Mouse (Mus musculus): ENCODE data around the gene Ddn.
A peak's percentile ranks its signal among the peaks of the same experiment; 100 is the strongest.
"Not testable (repeated sequence)": the region's sequence is repeated elsewhere in the genome, so short reads cannot be mapped to it uniquely, and the experiment has no call there.

Gene Ddn

DNA sequence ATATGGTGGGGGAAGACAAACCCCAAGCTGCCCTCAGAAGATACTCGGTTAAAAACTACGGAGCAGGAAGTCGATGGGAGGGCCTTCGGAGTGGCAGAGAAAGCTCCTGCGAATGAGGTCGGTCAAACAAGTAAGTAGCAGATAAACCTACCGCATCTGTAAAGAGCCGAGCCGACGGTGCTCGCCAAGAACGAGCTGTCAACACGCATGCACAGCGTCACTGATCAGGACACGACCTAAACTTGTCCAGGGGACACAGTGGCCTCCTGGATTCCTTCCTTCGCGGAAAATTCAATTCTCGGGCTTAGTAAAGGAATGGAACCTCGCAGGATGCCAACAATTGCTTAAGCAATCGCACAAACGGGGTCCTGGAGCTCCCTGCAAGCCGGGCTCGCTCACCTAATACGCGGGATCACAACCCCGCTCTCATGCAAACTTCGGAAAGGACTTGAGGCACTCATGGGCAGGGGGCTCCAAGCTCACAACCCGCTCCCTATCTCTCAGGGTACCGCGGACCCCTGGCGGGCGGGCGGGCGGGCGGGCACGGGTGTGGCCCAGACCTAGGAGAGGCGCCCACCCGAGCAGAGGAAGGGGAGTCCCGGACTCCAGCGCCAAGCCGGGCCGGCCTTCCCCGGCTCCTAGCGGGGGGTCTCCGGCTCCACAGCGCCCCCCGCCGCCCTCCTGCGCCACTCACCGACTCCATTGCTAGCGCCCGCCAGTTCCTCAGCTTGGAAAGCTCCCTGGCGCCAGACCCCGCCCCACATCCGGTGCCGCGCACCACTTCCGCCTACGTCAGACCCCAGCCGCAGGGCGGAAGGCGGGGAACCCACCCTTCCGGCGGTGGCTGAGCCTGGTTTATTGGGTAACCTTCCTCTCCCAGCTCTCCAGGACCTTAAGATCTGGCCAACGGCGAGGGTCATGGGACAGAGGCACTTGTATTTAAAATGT lies 21.7 kb upstream of the Ddn start, which contains the start of gene Prkag1:
Gene Prkag1 (minus strand): TSS at position 786 of the 948 bp plus-strand sequence.
- peak; percentile 97 for DNase-seq (ENCODE audit: low spot score)

GRCm38 (mm10) chr15:98827611-98828011 lies 18.3 kb upstream of the Ddn start:
- no peak for DNase-seq (ENCODE audit: low spot score)

GRCm38 (mm10) chr15:98823434-98823833 lies 14.1 kb upstream of the Ddn start:
- no peak for DNase-seq (ENCODE audit: low spot score)

GRCm38 (mm10) chr15:98822147-98822546 lies 12.9 kb upstream of the Ddn start:
- no peak for DNase-seq (ENCODE audit: low spot score)

DNA sequence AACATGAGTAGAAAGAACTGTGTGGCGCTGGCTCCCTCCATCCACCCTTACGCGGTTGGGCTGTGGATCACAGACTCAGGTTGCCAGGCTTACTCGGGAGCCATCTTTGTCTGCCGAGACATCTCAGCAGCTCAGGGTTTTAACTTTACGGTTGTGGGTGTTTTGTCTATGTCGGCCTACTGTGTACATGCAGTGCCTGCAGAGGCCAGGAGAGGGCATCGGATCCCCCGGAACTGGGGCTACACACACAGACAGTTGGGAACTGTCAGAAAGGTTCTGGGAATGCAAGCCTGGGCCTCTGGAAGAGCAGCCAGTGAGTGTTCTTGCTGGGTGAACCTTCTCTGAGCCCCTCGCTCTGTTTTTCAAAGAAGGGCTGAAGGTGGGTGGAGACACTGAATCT lies 12.1 kb upstream of the Ddn start:
- peak; percentile 31 for DNase-seq (ENCODE audit: low spot score)

GRCm38 (mm10) chr15:98820937-98821336 lies 11.6 kb upstream of the Ddn start:
- DNase-seq (ENCODE audit: low spot score), result no peak

GRCm38 (mm10) chr15:98818171-98818570 lies 8.9 kb upstream of the Ddn start:
- no peak for DNase-seq (ENCODE audit: low spot score)

DNA sequence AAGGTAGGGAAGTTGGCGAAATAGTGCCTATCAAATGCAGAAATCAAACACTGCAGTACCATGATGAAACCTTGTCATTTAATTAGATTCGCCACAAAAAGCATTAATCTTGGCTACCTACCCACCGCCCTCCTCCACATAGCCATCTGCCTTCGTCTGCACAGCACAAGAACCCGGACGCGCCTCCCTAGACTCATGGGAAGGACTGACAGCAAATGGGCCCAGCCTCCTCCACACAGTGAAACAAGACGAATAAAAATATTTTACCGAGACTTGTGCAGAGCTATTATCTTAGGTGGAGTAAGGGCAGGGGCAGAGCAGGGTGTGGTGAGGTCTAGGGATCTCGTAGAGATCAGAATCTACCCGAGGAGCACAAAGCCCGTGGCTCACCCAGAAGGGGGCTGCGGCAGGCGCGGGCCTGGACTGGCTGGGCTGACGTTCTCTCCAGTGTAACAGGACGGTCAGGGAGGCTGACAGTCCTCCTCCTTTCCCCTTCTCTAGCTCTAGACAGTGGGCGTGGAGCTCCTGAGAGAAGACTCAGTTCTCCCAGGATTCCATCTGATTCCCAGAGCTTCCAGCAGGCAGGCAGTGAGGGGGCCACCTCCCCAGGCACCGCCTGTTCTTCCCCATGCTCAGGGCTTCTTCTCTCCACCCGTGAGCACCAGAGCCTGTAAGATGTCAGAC lies 3.6 kb upstream of the Ddn start:
- no peak for DNase-seq (ENCODE audit: low spot score)

DNA sequence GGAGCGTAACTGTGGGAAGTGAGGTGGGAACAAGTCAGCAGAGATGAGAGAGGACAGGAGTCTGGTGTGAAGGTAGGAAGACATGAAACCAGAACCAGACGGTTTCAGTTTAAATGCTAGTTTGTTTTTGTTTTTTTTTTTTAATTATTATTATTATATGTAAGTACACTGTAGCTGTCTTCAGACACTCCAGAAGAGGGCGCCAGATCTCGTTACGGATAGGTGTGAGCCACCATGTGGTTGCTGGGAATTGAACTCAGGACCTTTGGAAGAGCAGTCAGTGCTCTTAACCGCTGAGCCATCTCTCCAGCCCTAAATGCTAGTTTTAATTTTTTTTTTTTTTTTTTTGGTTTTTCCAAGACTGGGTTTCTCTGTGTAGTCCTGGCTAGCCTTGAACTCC lies 922 bp upstream of the Ddn start:
- not testable (repeated sequence) for DNase-seq (ENCODE audit: low spot score)

GRCm38 (mm10) chr15:98808651-98809134 lies 597 bp downstream of the Ddn start:
- DNase-seq (ENCODE audit: low spot score), result no peak

- no peak for DNase-seq (ENCODE audit: low spot score)
These were observed 1.2 kb downstream of the Ddn start for GRCm38 (mm10) chr15:98807895-98808650.

DNA sequence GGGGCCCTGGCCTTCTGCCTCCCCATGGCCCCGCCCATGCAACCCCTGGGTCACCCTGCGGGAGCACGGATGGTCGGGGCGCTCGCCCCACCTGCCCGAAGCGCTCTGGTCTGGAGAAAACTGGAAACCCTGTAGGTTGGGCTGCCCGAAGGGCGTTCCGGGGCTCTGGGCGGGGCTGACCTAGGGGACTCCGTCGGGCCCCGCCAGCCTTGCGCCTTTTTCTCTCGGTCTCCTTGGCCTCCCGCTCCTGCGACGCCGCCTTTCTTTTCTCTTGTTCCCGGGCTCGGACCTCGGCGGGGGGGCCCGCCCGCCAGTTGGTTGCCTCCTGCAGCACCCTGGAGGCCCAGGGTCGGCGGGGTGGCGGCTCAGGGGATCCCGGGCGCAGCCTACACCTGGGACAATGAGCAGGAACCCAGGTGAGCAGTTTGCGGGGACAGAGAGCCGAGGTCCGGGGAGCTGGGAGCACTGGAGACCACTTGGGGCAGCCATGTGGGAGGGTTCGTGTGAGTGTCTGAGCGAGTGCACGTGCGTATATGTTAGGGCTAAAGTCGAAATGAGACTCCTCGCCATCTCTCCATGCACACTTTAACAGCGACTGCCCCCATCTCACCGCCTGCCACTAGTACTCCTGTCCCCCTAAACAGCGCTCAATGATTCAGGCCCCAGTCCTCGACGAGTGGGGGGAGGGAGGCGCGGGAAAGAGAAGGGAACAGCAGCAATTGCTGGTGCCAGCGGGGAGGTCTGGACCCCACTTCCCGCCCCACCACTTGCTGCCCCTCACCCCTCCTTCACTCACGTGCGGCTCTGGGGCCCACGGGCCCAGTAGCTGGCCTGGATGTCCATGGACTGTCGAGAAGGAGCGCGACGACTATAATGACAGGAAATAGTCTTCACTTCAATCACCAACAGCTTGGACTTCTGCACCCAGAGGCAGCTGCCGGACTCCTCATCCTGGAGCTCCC lies 2.2 kb downstream of the Ddn start:
- DNase-seq (ENCODE audit: low spot score), result no peak

DNA sequence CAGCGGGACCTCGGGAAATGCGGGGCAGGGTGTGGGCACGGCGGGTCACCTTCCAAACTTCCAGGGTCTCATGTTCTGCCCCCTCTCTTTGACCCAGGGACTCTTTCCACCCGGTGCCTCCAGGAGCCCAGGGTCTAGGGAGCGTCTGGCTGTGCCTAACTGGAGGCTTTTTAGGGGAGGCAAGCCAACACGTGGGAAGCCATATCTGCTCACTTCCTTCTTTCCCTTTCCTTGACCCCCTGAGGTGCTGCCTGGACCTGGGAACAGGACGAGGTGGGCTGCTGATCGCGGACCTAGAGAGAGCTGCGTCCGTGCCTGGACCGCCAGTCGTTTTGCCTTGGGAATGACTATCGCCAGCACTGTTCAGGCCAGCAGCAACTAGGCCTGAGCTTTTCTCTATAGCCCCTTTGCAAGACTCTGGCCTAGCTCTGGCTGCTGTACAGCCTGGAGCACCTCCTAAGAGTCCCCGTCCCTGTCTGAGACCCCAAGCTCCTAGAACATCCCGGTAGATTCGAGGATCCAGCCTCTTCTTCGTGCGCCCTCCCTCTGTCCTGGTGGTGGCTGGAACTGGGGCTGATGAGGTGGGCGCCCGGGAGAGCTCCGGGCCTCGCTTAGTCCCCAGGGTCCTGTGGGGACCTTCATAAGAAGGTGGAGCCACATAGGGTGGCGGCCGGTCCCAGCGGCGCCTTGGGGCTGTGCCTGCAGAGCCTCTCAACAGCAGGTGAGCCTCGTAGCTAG lies 3.0 kb downstream of the Ddn start:
- DNase-seq (ENCODE audit: low spot score), result no peak

DNA sequence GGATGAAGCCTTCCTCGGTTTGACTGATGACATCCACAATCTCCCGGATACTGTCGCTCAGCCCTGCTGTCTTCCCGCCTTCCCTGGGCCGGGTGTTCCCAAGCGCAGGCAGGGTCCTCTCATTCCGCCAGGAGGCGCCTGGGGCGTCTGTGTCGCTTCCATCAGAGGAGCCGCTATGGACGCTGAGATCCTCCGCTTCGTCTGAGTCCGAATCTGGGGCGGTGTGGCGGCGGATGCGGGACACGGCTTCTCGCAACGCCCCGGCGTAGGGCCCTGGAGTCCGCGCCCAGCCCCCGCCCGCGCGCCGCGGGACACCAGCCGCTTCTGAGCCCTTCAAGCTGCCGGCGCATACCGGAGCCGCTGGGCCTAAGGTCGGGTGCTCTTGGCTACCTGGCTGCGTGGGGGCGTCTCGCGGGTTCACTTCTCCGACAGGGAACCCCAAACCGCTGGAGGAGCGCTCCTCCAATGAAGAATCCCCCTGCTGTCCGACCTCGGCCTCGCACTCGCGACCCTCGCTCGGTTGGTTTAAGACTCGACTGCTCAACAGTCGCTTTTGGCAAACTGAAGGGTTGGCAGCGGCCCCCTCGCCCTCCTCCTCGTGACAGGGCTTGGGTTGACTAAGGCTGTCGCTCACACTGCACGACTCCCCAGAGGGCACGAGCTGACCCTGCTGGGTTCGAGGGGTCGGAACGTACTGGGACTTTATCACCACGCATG lies 3.8 kb downstream of the Ddn start:
- DNase-seq (ENCODE audit: low spot score), result peak; percentile 90

DNA sequence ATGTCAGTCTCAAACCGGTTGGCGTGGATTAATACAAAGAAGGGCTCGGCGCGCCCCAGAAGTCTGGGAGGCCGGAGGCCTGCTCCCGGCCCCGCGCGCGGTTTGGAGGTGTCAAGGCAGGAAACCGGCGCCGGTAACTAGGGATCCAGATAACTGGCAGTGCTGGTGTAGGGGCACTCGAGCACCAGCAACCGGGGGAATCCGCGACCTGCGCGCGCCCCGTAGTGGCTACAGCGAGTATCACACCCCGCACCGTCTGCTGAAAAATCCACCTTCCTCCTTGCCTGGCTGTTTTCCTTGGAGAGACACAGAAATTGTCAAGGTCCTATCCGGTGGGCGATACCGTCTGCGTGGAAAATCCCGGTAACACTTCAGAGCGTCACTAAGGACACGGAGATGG lies 5.2 kb downstream of the Ddn start:
- DNase-seq (ENCODE audit: low spot score), result peak; percentile 88

DNA sequence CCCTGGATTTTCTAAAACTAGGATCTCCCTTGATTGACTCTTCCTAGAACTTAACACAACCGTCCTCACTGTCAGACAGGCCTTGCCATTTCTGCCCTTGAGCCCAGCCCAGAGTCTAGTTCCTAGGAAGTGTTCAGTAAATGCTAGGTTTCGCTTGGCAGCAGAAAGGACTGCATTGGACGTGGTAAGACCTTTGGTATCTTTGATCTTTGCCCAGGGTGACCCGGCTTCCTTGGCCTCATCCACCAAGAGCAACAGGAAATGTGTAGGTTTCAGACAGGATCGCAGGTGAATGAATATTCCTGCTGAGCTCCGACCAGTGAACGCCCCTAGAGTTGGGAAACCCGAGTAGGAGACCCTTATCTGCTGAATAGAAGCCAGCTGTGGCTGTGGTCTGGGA lies 6.4 kb downstream of the Ddn start:
- DNase-seq (ENCODE audit: low spot score), result no peak

DNA sequence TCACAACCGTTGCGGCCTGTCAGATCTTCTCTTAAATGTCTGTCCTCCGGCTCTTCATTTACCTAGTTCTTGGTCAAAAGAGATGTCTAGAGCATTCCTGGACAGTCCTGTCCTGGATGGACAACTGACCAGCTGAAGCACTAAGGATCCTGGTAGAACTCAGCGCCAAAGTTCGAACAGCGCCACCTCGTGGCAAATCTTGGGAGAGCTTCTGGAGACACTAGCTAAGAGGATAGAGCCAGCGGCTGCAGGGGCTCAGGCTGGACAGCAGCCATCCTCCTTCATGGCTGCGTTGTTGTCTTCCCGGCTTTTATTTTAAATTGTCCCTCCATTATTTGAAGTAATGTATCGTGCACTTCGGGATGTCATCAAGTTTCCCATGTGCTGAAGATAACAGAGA lies 9.9 kb downstream of the Ddn start:
- peak; percentile 95 for DNase-seq (ENCODE audit: low spot score)

GRCm38 (mm10) chr15:98798903-98799302 lies 10.4 kb downstream of the Ddn start:
- DNase-seq (ENCODE audit: low spot score), result no peak

- DNase-seq (ENCODE audit: low spot score), result peak; percentile 90
These were observed 11.3 kb downstream of the Ddn start for GRCm38 (mm10) chr15:98797835-98798492.

All from embryo, embryonic 10.5 days (tissue).